Mouse (Mus musculus) spleen, adult 10 weeks (tissue): ENCODE data around the gene Vmn1r219. TPM values are rescaled to one million over a fixed set of nuclear protein-coding genes. Genes with fewer than 3 reads are reported as not detected.

Experiments
- polyA plus RNA-seq: library from polyadenylated mRNA; stranded (reverse); fragments of 350-450 nt; fragmentation: Illumina TruSeq; extraction: RNeasy Lipid Tissue Mini Kit (QIAGEN cat#74804); gene quantifications from one replicate; pipeline ENCODE4 v1.2.3, GENCODE M21; 2015; ENCODE audit warnings: low replicate concordance; ENCODE audit not compliant: insufficient read depth

The Vmn1r219 gene
- polyA plus RNA-seq, result not detected

DNA sequence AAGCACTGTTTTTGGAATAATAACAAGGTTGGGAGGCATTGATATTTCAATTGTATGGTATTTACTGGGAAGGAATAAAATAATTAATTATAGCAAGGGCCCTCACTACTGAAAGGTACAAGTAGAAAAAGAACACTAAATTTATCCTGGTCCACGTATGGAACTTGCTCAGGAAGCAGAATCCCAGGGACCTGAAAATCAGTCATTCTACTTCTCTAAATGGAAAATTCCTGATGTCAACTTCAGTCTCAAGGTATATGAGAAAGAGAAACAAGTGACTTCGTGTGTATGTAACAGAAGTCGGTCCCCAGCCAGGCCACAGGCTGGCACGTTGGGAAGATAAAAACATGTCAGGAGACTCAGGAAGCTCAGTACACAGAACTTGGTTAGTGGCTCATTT, at the start of gene Vmn1r219:
Vmn1r219 (plus strand) TSS at position 301 of the 400 bp plus-strand sequence.

DNA sequence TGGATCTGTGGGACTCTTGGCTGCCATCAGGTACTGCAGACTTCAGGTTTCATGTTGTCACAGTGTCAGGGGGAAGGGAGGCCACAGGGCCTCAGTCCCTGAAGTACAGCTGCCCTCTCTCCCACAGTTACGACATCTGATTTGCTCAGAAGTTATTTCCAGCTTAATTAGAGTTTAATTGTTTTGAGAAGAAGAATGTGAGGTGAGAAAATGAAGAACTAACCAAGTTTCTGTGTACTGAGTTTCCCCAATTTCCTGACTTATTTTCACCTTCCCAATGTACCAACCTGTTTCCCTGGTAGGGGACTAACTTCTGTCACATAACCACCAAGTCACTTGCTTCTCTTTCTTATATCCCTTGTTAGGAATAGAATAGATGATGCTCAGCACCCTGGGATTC, 41.0 kb upstream of the Vmn1r219 start, which contains the start of gene Vmn1r217:
Vmn1r217 (minus strand) TSS at position 101 of the 400 bp plus-strand sequence.

DNA sequence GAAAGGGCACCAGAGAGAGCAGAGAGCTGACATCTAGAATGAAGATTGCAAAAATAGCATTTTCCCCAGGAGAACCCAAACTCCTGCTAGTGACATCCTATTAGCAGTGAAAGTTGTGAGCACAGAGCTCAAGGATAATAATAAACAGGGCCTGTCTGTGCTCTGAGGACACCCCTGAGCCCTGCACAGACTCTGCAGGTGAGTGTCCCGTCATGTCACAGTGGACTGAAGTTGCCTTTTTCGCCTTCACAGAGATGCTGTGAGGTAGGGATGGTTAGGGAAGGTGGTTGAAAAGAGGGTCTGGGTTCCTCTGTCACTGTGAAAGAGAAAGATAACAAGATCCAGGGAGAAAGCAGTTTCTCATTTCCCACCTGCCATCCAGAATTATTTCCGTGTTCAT, 26.0 kb upstream of the Vmn1r219 start, which contains the start of gene Vmn1r218:
Vmn1r218 (plus strand) TSS at position 57 of the 400 bp plus-strand sequence.

DNA sequence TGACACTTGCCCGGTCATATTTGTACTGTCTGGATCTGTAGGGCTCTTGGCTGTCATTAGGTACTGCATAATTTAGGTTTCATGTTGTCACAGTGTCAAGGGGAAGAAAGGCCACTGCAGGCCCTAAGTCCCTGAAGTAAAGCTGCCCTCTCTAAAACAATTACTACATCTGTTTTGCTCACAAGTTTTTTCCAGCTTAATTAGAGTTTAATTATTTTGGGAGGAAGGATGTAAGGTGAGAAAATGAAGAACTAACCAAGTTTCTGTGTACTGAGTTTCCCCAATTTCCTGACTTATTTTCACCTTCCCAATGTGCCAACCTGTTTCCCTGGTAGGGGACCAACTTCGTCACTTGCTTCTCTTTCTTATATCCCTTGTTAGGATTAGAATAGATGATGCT, 28.8 kb downstream of the Vmn1r219 start, which contains the start of gene Vmn1r220:
Vmn1r220 (minus strand) TSS at position 101 of the 400 bp plus-strand sequence.

DNA sequence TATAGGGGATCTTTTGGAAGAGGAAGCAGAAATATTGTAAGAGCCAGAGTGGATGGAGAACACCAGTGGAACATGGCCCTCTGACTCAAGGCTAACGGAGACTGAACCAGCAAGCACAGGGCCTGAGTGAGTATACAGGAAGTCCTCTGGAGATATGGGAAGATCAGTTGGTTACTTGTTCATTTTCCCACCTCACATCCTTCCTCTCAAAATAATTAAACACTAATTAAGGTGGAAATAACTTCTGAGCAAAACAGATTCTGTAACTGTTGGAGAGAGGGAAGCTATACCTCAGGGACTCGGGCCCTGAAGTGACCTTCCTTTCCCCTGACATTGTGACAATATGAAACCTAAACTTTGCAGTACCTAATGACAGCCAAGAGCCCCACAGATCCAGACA, 54.7 kb downstream of the Vmn1r219 start, which contains the start of gene Vmn1r221:
Vmn1r221 (plus strand) TSS at position 301 of the 400 bp plus-strand sequence.

Other genes starting within 250 kb of the Vmn1r219 start
- not detected for gene Vmn1r213, start 151.7 kb upstream of the Vmn1r219 start, polyA plus RNA-seq
- not detected for gene Vmn1r214, start 128.9 kb upstream of the Vmn1r219 start, polyA plus RNA-seq
- gene Vmn1r215, start 91.3 kb upstream of the Vmn1r219 start, polyA plus RNA-seq, result not detected
- gene Vmn1r217, start 41.1 kb upstream of the Vmn1r219 start, polyA plus RNA-seq, result not detected
- gene Vmn1r218, start 26.2 kb upstream of the Vmn1r219 start, polyA plus RNA-seq, result not detected
- gene Vmn1r220, start 28.7 kb downstream of the Vmn1r219 start, polyA plus RNA-seq, result not detected
- not detected for gene Vmn1r221, start 54.8 kb downstream of the Vmn1r219 start, polyA plus RNA-seq
- gene Vmn1r222, start 76.6 kb downstream of the Vmn1r219 start, polyA plus RNA-seq, result not detected
- gene Vmn1r223, start 87.8 kb downstream of the Vmn1r219 start, polyA plus RNA-seq, result not detected
- gene Zfp322a, start 209.9 kb downstream of the Vmn1r219 start, polyA plus RNA-seq, result 40.2 TPM